ENCODE assay signal across 24 mouse cellular contexts in the genomic region with DNA sequence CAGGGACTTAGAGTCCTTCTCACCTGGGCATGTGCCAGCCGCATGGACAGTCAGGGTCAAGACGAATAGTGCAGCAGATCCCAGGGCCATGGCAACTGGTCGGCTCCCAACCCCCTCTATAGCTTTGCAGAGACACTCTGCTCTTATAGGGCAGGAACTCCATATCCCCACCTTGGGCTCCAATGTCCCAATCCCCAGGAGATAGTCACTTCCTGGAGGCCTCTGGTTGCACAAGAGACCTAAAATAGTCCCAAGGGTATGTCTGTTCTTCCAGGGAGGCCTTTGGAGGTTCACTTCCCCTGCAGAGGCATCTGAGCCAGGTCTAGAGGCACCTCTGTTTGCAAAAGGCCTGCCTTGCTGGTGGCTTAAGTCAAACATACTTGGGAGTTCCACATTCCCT. TPM values are rescaled to one million over a fixed set of nuclear protein-coding genes. Genes with fewer than 3 reads are reported as not detected.
DNase-seq lines count a peak whose midpoint lies in the region; ATAC-seq lines count a peak whose summit lies in the region.
"Had no signal": no experiment of that assay in that cellular context is flagged by ENCODE, and none has a peak within 500 bp of the region (broad histone marks: within the 10 kb centered on the region; RNA-seq: fewer than 3 reads in every experiment).

Gene Fcnb (minus strand): TSS at position 118 of the 400 bp plus-strand sequence.

- H3K27ac ChIP-seq in liver, embryonic 12.5 days = peak within 1 kb of the TSS; percentile 50
- H3K27ac ChIP-seq in liver, embryonic 11.5 days (ENCODE audit: low read depth, low read length) = no peak within 1 kb of the TSS
- H3K27ac ChIP-seq in liver, embryonic 15.5 days (replicated peaks) = peak within 1 kb of the TSS; percentile 64
- H3K27ac ChIP-seq: embryonic facial prominence, embryonic 13.5 days; forebrain, embryonic 10.5 days; heart, embryonic 10.5 days; hindbrain, embryonic 13.5 days had no signal

- DNase-seq in liver, embryonic 11.5 days (ENCODE audit: low spot score) = no peak
- no peak for DNase-seq in frontal cortex, adult 2 months (ENCODE audit: extremely low spot score in 1 of 2, low spot score in 1 of 2)
- no peak for DNase-seq in adrenal gland, postnatal 25 days
- DNase-seq: adrenal gland, postnatal 14 days; cerebellum, adult 11 months; cerebellum, adult 9-10 months; cerebellum, postnatal 25 days; gastrocnemius, postnatal 36 days; heart, adult 18-20 months; heart, postnatal 10 days; heart, postnatal 4 days had no signal

- no peaks in the 10 kb centered on the region for H3K36me3 ChIP-seq in liver, embryonic 12.5 days
- no peaks in the 10 kb centered on the region for H3K36me3 ChIP-seq in liver, embryonic 11.5 days (ENCODE audit: control insufficient read depth, insufficient read depth, low read length)
- H3K36me3 ChIP-seq in liver, embryonic 15.5 days (replicated peaks) = no peaks in the 10 kb centered on the region
- H3K36me3 ChIP-seq: embryonic facial prominence, embryonic 13.5 days; forebrain, embryonic 10.5 days; heart, embryonic 10.5 days; hindbrain, embryonic 13.5 days had no signal

- no peak within 1 kb of the TSS for H3K9ac ChIP-seq in liver, embryonic 12.5 days
- H3K9ac ChIP-seq in liver, embryonic 11.5 days (ENCODE audit: low read depth, low read length) = no peak within 1 kb of the TSS
- H3K9ac ChIP-seq in liver, embryonic 15.5 days = no peak within 1 kb of the TSS
- H3K9ac ChIP-seq: embryonic facial prominence, embryonic 13.5 days; hindbrain, embryonic 13.5 days had no signal

- ATAC-seq in liver, embryonic 12.5 days = no peak
- ATAC-seq in liver, embryonic 11.5 days (replicated peaks; ENCODE audit: low FRiP score) = no peak
- ATAC-seq in erythroid progenitor cell, adult 5-6 weeks (replicated peaks; ENCODE audit: low FRiP score, poor library complexity, severe bottlenecking) = no peak
- ATAC-seq in liver, embryonic 15.5 days (ENCODE audit: insufficient read depth) = no peak
- peak; percentile 80 for ATAC-seq in megakaryocyte progenitor cell, adult 5-6 weeks (replicated peaks; ENCODE audit: poor library complexity)
- ATAC-seq: forebrain, embryonic 14.5 days had no signal

- H3K9me3 ChIP-seq in liver, embryonic 12.5 days (replicated peaks) = peaks cover 5% of the 10 kb centered on the region; the same call in 1 of the 2 replicates
- H3K9me3 ChIP-seq in liver, embryonic 11.5 days (ENCODE audit: control insufficient read depth, low read length) = no peaks in the 10 kb centered on the region
- 0 out of 2 replicates have a peak, but pooled peaks cover 5% of the 10 kb centered on the region for H3K9me3 ChIP-seq in liver, embryonic 15.5 days (replicated peaks)
- H3K9me3 ChIP-seq: embryonic facial prominence, embryonic 13.5 days; forebrain, embryonic 10.5 days; heart, embryonic 10.5 days; hindbrain, embryonic 13.5 days had no signal

- peaks cover 20% of the 10 kb centered on the region for H3K4me1 ChIP-seq in liver, embryonic 12.5 days
- no peaks in the 10 kb centered on the region; the same call in 1 of the 2 replicates for H3K4me1 ChIP-seq in liver, embryonic 11.5 days (replicated peaks; ENCODE audit: control insufficient read depth, insufficient read depth, low read length)
- peaks cover 27% of the 10 kb centered on the region; the same call in 1 of the 2 replicates for H3K4me1 ChIP-seq in liver, embryonic 15.5 days (replicated peaks)
- H3K4me1 ChIP-seq: heart, embryonic 10.5 days had no signal

- no peaks in the 10 kb centered on the region for H3K27me3 ChIP-seq in liver, embryonic 12.5 days (replicated peaks)
- no peaks in the 10 kb centered on the region for H3K27me3 ChIP-seq in liver, embryonic 11.5 days (replicated peaks; ENCODE audit: control insufficient read depth, insufficient read depth, low read length)
- H3K27me3 ChIP-seq in liver, embryonic 15.5 days = no peaks in the 10 kb centered on the region
- H3K27me3 ChIP-seq: embryonic facial prominence, embryonic 13.5 days; hindbrain, embryonic 13.5 days had no signal

- no peak within 1 kb of the TSS for H3K4me2 ChIP-seq in liver, embryonic 12.5 days
- no peak within 1 kb of the TSS for H3K4me2 ChIP-seq in liver, embryonic 11.5 days
- no peak within 1 kb of the TSS for H3K4me2 ChIP-seq in liver, embryonic 15.5 days
- H3K4me2 ChIP-seq: embryonic facial prominence, embryonic 13.5 days; hindbrain, embryonic 13.5 days had no signal

- WGBS in liver, embryonic 12.5 days (ENCODE audit: insufficient replicate concordance) = 67% methylated on average over 3 of the region's 3 CpGs
- whole genome bisulfite sequencing in liver, embryonic 11.5 days = 83% methylated on average over 3 of the region's 3 CpGs
- WGBS in liver, embryonic 15.5 days (ENCODE audit: insufficient replicate concordance) = 66% methylated on average over 3 of the region's 3 CpGs

- no peak within 1 kb of the TSS for H3K4me3 ChIP-seq in liver, embryonic 12.5 days
- no peak within 1 kb of the TSS for H3K4me3 ChIP-seq in liver, embryonic 11.5 days (ENCODE audit: low read depth, low read length)
- no peak within 1 kb of the TSS; the same call in 1 of the 2 replicates for H3K4me3 ChIP-seq in liver, embryonic 15.5 days (replicated peaks)
- H3K4me3 ChIP-seq: embryonic facial prominence, embryonic 13.5 days; forebrain, embryonic 10.5 days; heart, embryonic 10.5 days; hindbrain, embryonic 13.5 days had no signal

RNA-seq across cellular contexts. Expression of gene Fcnb, which starts in this region (rescaled TPM):
- 6.0 and 8.5 TPM in 2 replicates for polyA plus RNA-seq in liver, embryonic 12.5 days (2016; fragmentation: Nextera tagmentation; extraction: Ambion mirVana)
- polyA plus RNA-seq in liver, embryonic 11.5 days (2014; fragmentation: Nextera tagmentation; extraction: Ambion mirVana) = 4.1 and 5.6 TPM in 2 replicates
- total RNA-seq in erythroid progenitor cell, adult 5-6 weeks (2015; ENCODE audit: low replicate concordance) = 101 and 177 TPM in 2 replicates
- 56.2 and 62.5 TPM in 2 replicates for total RNA-seq in erythroid progenitor cell, adult 5-6 weeks (2017; ENCODE audit: low replicate concordance)
- polyA plus RNA-seq in liver, embryonic 15.5 days (2015; fragmentation: Nextera tagmentation; extraction: Ambion mirVana) = 63.9 and 70.8 TPM in 2 replicates
- total RNA-seq in megakaryocyte progenitor cell, adult 5-6 weeks (2015) = 149 and 237 TPM in 2 replicates
- total RNA-seq in megakaryocyte progenitor cell, adult 5-6 weeks (2017) = 92.7 and 139 TPM in 2 replicates
- polyA plus RNA-seq in frontal cortex, adult 2 months (2012; rRNA removed) = 0.11 TPM in 1 of 2 replicates, not detected in the other
- total RNA-seq in adrenal gland, postnatal 25 days (2021) = not detected in 2 replicates
- total RNA-seq: adrenal gland, adult 18-20 months; gastrocnemius, adult 8-10 months; gastrocnemius, postnatal 36 days; heart, adult 18-20 months; heart, postnatal 10 days; heart, postnatal 4 days; MEL had no signal
- polyA plus RNA-seq: C2C12; embryonic facial prominence, embryonic 13.5 days; forebrain, embryonic 10.5 days; forebrain, embryonic 14.5 days; heart, embryonic 10.5 days had no signal

Comparison
In these comparisons a context has a peak if more than half of its experiments do, and no peak if none do; other contexts are left out.
1. RNA of gene Fcnb (total RNA-seq): 92.7 to 237 TPM in megakaryocyte progenitor cell, adult 5-6 weeks and 56.2 to 177 TPM in erythroid progenitor cell, adult 5-6 weeks; not detected in adrenal gland, postnatal 25 days; every median in the first group is over 10 times any median in the second.